Mouse (Mus musculus): ENCODE measurements around the gene Tmem210. TPM values are rescaled to one million over a fixed set of nuclear protein-coding genes. Genes with fewer than 3 reads are reported as not detected.

Gene Tmem210
- total RNA-seq, 2 experiments from 2014 or later: not detected

- no peak for DNase-seq (ENCODE audit: low spot score in 2 of 2)
Measured at GRCm38 (mm10) chr2:25333569-25333968, 45.6 kb downstream of the Tmem210 start.

- no peak for DNase-seq (ENCODE audit: low spot score in 2 of 2)
Measured at GRCm38 (mm10) chr2:25338303-25338702, 50.4 kb downstream of the Tmem210 start.

Other genes with a start within 250 kb of the Tmem210 start
- 10 to 100 TPM; 43.1 to 47.7 TPM for gene Nsmf, start 233.8 kb upstream of the Tmem210 start, total RNA-seq (2021)
- not detected for gene Entpd8, start 207.8 kb upstream of the Tmem210 start, total RNA-seq (2021)
- not detected for gene Noxa1, start 193.0 kb upstream of the Tmem210 start, total RNA-seq (2021)
- gene Nrarp, start 107.4 kb upstream of the Tmem210 start, total RNA-seq (2021): 10 to 100 TPM; 20.8 to 22.5 TPM
- 1 to 10 TPM; 2.7 to 2.9 TPM for gene Tor4a, start 91.3 kb upstream of the Tmem210 start, total RNA-seq (2021)
- gene Nelfb, start 76.7 kb upstream of the Tmem210 start, total RNA-seq (2021): 10 to 100 TPM; 43.4 to 47.7 TPM
- gene Stpg3, start 73.5 kb upstream of the Tmem210 start, total RNA-seq (2021): not detected
- gene Fam166a, start 69.4 kb upstream of the Tmem210 start, total RNA-seq (2021): under 1 TPM in 1 of 2 experiments, not detected in 1; 0.25 TPM
- gene Tubb4b, start 63.4 kb upstream of the Tmem210 start, total RNA-seq (2021): 100 to 1,000 TPM; 360 to 390 TPM
- not detected for gene Slc34a3, start 53.8 kb upstream of the Tmem210 start, total RNA-seq (2021)
- gene Rnf224, start 51.4 kb upstream of the Tmem210 start, total RNA-seq (2021): not detected
- gene Rnf208, start 45.9 kb upstream of the Tmem210 start, total RNA-seq (2021): 1 to 10 TPM; 1.4 to 2.0 TPM
- not detected for gene Cysrt1, start 45.7 kb upstream of the Tmem210 start, total RNA-seq (2021)
- gene AL732309.1, start 41.3 kb upstream of the Tmem210 start, total RNA-seq (2021): 1 to 10 TPM; 1.3 to 1.5 TPM
- gene Tmem203, start 32.7 kb upstream of the Tmem210 start, total RNA-seq (2021): 10 to 100 TPM; 18.8 to 19.7 TPM
- 1 to 10 TPM; 4.8 to 6.3 TPM for gene Tprn, start 25.5 kb upstream of the Tmem210 start, total RNA-seq (2021)
- gene Ssna1, start 15.7 kb upstream of the Tmem210 start, total RNA-seq (2021): 10 to 100 TPM; 55.9 to 58.1 TPM
- gene Anapc2, start 15.7 kb upstream of the Tmem210 start, total RNA-seq (2021): 10 to 100 TPM; 64.9 to 69.0 TPM
- gene Lrrc26, start 1.8 kb downstream of the Tmem210 start, total RNA-seq (2021): not detected
- gene Grin1, start 31.0 kb downstream of the Tmem210 start, total RNA-seq (2021): under 1 TPM; 0.17 to 0.26 TPM
- gene Man1b1, start 44.2 kb downstream of the Tmem210 start, total RNA-seq (2021): 10 to 100 TPM; 36.5 to 40.2 TPM
- 10 to 100 TPM in 1 of 2 experiments, 1 to 10 TPM in 1; 8.1 to 11.9 TPM for gene Dpp7, start 68.2 kb downstream of the Tmem210 start, total RNA-seq (2021)
- gene Uap1l1, start 77.5 kb downstream of the Tmem210 start, total RNA-seq (2021): 10 to 100 TPM; 11.2 to 14.3 TPM
- gene Sapcd2, start 84.2 kb downstream of the Tmem210 start, total RNA-seq (2021): 1 to 10 TPM; 6.2 TPM
- gene Entpd2, start 107.7 kb downstream of the Tmem210 start, total RNA-seq (2021): 10 to 100 TPM; 35.1 to 42.0 TPM
- gene Npdc1, start 111.2 kb downstream of the Tmem210 start, total RNA-seq (2021): 10 to 100 TPM; 41.2 to 45.9 TPM
- gene Fut7, start 135.1 kb downstream of the Tmem210 start, total RNA-seq (2021): under 1 TPM in 1 of 2 experiments, not detected in 1; 0.34 TPM
- 10 to 100 TPM; 12.7 to 13.8 TPM for gene Abca2, start 140.6 kb downstream of the Tmem210 start, total RNA-seq (2021)
- under 1 TPM in 1 of 2 experiments, not detected in 1; 0.34 TPM for gene Clic3, start 168.7 kb downstream of the Tmem210 start, total RNA-seq (2021)
- 10 to 100 TPM; 40.0 to 45.9 TPM for gene Paxx, start 172.9 kb downstream of the Tmem210 start, total RNA-seq (2021)
- 1 to 10 TPM; 2.9 to 3.9 TPM for gene Ptgds, start 181.9 kb downstream of the Tmem210 start, total RNA-seq (2021)
- not detected for gene Lcn12, start 205.8 kb downstream of the Tmem210 start, total RNA-seq (2021)
- gene Fbxw5, start 212.6 kb downstream of the Tmem210 start, total RNA-seq (2021): 10 to 100 TPM; 62.5 to 71.4 TPM
- gene C8g, start 213.6 kb downstream of the Tmem210 start, total RNA-seq (2021): 1 to 10 TPM in 1 of 2 experiments, under 1 TPM in 1; 0.74 to 1.2 TPM